Mouse (Mus musculus) thymus, adult 2 months (tissue): ENCODE measurements around the gene Chrna9. TPM values are rescaled to one million over a fixed set of nuclear protein-coding genes. Genes with fewer than 3 reads are reported as not detected.

ENCODE experiments used
- DNase-seq: peaks from one replicate; pipeline ENCODE4 v3.0.0; 2021
- H3K27ac ChIP-seq: fragments of 200-500 bp; 2 replicates; pipeline ENCODE4 v1.5.1; 2012; ENCODE audit warnings: low read length, control low read depth; ENCODE audit not compliant: control insufficient read depth, insufficient read depth
- H3K27me3 ChIP-seq: fragments of 200-500 bp; 2 replicates; pipeline ENCODE4 v1.6.1; 2012; ENCODE audit warnings: mild to moderate bottlenecking, low read length, moderate library complexity, mixed read lengths; ENCODE audit not compliant: control insufficient read depth, insufficient read depth
- H3K36me3 ChIP-seq: fragments of 200-500 bp; 2 replicates; pipeline ENCODE4 v1.6.1; 2012; ENCODE audit warnings: mild to moderate bottlenecking, low read length, moderate library complexity; ENCODE audit not compliant: control insufficient read depth, insufficient read depth
- H3K4me1 ChIP-seq: fragments of 200-500 bp; replicated peaks from 2 replicates; pipeline ENCODE4 v1.6.1; 2012; ENCODE audit warnings: low read length; ENCODE audit not compliant: control insufficient read depth, insufficient read depth
- H3K4me3 ChIP-seq: fragments of 200-500 bp; 2 replicates; pipeline ENCODE4 v1.5.1; 2012; ENCODE audit warnings: mild to moderate bottlenecking, low read length, control low read depth, moderate library complexity; ENCODE audit not compliant: control insufficient read depth, insufficient read depth
- CTCF ChIP-seq: fragments of 200-500 bp; IDR thresholded peaks from 2 replicates; pipeline ENCODE4 v1.5.1; 2012; ENCODE audit warnings: mild to moderate bottlenecking, control low read depth, low read length, moderate library complexity, borderline replicate concordance; ENCODE audit not compliant: control insufficient read depth, poor library complexity, insufficient read depth; ENCODE audit errors: extremely low read depth
- POLR2A ChIP-seq: fragments of 200-500 bp; IDR thresholded peaks from 2 replicates; pipeline ENCODE4 v1.6.1; 2012; ENCODE audit warnings: mild to moderate bottlenecking, low read length, control low read depth, moderate library complexity; ENCODE audit not compliant: control insufficient read depth, poor library complexity, insufficient read depth; ENCODE audit errors: extremely low read depth
- WGBS: fragments of 180-500 bp; shearing (Covaris S2); methylation state at CpG from one replicate; pipeline ENCODE4 v1.1.7; 2018; 5-methylcytosine and 5-hydroxymethylcytosine counted together
- polyA plus RNA-seq: library from polyadenylated mRNA; depleted of rRNA; stranded (reverse); fragments of >200 nt; gene quantifications from 2 replicates; pipeline ENCODE4 v1.2.3, GENCODE M21; 2012

Gene Chrna9
- polyA plus RNA-seq, 1 experiment: 251 TPM

DNA sequence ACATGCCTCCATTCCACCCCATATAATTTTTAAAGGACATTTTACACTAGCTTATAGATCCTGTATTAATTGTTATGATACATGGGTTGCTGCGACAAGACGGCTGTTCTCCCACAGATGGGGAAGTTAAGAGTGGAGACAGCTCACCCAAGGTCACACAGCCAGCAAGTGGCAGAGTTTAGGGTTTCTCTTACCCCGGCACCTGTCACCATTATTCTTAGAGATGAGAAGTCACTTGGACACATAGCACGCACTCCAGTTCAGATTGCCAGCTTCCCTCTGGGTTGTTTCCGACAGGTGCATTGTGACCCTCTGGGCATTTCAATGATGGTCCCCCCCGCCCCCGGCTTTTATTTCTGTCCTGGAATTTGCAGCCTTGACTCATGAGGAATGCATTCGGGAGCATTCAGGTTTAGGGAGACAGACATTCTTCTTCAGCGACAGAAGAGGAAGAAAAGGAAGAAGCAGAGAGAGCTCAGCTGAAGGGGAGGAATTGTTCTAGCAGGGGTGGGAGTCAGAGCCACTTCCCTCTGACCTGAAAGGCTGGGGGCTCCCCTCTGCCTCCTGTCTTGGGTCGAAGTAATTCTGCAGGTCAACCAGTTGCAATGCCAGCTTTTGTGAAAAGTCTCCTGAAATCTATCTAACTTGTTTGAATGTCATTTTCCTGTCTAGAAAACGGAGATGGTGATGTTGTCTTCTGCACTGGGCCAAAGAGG is 2.4 kb downstream of the Chrna9 start:
- Histone ChIP-seq H3K27me3 (no peaks in the 10 kb centered on the region), H3K36me3 (peaks cover 6% of the 10 kb centered on the region), H3K27ac (peak overlapping the region; percentile 100), H3K4me3 (peak overlapping the region; percentile 76), H3K4me1 (peaks cover 35% of the 10 kb centered on the region)
- TF ChIP-seq POLR2A: 0 out of 2 replicates have a peak, but pooled peaks have one; percentile 21
- TF ChIP-seq CTCF: no peak
- 10% methylated on average over 11 of the region's 11 CpGs for WGBS
- no peak for DNase-seq

DNA sequence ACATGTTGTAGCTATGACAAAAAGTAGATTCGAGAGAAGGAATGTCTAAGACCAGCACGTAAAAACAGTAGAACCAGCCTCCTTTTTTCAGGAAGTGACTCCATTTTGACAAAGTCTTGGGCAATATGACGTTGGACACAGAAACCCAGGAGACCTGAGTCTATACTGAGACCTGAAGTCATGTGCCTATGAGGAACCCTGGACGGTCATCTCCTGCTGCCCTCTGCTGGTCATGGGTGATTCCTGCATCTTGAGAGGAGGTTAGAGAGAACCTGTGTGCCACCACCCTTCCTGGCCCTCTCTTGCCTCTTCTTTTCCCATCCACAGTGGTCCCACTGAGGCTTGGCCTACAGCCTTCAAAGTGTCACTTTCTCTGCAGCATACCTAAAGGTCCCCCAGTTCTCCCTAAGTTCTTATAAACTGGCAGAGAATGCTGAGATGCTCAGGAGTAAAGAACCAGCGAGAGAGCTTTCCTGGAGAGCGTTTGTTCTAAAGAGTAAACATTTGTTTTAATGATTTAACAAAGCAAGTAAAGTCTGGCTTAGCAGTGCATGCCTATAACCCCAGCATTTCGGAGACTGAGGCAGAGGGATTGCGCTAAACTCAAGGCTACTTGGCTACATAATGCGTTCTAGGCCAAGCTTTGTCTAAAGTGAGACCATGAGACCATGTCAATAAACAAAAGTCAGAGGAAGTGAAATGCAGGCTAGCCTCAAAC is 3.4 kb downstream of the Chrna9 start:
- H3K4me3 ChIP-seq: no peak overlapping the region
- peak; percentile 92 for DNase-seq
- peaks cover 35% of the 10 kb centered on the region for H3K4me1 ChIP-seq
- TF ChIP-seq POLR2A (no peak), CTCF (peak; percentile 65; the same call in 1 of the 2 replicates)
- WGBS: 56% methylated on average over 9 of the region's 9 CpGs
- H3K36me3 ChIP-seq: peaks cover 16% of the 10 kb centered on the region
- peak overlapping the region; percentile 52 for H3K27ac ChIP-seq
- no peaks in the 10 kb centered on the region for H3K27me3 ChIP-seq

DNA sequence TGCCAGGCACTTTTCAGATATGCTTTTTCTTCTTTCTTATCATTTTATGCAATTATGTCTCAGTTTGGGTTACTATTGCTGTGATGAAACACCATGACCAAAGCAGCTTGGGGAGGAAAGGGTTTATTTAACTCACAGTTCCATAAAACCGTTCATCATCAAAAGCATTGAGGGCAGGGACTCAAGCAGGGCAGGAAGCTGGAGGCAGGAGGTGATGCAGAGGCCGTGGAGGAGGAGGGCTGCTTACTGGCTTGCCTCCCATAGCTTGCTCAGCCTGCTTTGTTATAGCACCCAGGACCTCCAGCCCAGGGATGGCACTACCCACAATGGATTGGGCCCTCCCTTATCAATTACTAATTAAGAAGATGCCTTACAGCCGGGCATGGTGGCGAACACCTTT is 6.4 kb downstream of the Chrna9 start:
- no peak overlapping the region for H3K4me3 ChIP-seq
- H3K36me3 ChIP-seq: peaks cover 30% of the 10 kb centered on the region
- TF ChIP-seq POLR2A: no peak
- TF ChIP-seq CTCF: no peak
- H3K4me1 ChIP-seq: peaks cover 26% of the 10 kb centered on the region
- no peak for DNase-seq
- 55% methylated on average over 4 of the region's 4 CpGs for WGBS
- H3K27ac ChIP-seq: no peak overlapping the region
- no peaks in the 10 kb centered on the region for H3K27me3 ChIP-seq

DNA sequence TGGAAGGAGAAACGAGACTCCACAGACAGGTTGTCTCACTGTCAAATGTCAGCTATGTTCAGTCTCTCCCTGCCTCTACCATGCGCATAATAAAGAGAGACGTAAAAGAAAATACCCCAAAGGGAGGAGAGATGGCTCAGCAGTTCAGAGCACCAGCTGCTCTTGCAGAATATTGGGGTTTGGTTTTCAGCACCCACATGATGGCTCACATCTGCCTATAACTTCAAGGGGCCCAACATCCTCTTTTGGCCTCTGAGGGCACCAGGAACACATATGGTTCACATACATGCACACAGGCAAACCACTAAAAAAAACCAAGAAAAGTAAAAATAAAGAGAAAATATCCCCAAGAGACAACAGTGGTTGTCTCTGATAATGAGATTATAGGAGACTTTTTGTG is 15.1 kb downstream of the Chrna9 start:
- Histone ChIP-seq H3K4me3 (no peak overlapping the region), H3K27me3 (no peaks in the 10 kb centered on the region), H3K27ac (no peak overlapping the region), H3K36me3 (no peaks in the 10 kb centered on the region), H3K4me1 (peaks cover 34% of the 10 kb centered on the region)
- no peak for DNase-seq
- TF ChIP-seq CTCF (no peak), POLR2A (no peak)
- WGBS: 14% methylated on average over 3 of the region's 3 CpGs

DNA sequence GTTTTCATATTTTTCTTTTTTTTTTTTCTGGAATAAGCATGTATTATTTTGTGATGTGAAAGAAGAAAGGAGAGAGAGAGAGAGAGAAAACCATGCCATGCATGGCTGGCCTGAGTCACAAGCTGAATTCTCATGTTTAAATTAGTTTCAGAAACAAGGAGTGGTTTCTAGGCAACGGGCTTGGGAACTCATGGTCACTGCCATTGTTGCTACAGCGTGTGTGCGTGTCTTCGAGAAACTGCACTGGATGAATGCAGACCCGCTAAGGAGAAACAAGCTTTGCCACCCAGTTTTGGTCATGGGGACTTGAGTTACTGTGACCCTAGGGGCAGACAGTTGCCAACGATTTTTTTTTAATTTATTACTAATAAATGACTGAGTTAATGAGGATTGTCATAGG is 15.5 kb downstream of the Chrna9 start:
- 85% methylated on average over 6 of the region's 6 CpGs for WGBS
- DNase-seq: no peak
- H3K4me3 ChIP-seq: no peak overlapping the region
- no peaks in the 10 kb centered on the region for H3K27me3 ChIP-seq
- H3K36me3 ChIP-seq: no peaks in the 10 kb centered on the region
- H3K27ac ChIP-seq: peak overlapping the region; percentile 67; the same call in 1 of the 2 replicates
- TF ChIP-seq POLR2A: no peak
- no peak for TF ChIP-seq CTCF
- H3K4me1 ChIP-seq: peaks cover 38% of the 10 kb centered on the region

DNA sequence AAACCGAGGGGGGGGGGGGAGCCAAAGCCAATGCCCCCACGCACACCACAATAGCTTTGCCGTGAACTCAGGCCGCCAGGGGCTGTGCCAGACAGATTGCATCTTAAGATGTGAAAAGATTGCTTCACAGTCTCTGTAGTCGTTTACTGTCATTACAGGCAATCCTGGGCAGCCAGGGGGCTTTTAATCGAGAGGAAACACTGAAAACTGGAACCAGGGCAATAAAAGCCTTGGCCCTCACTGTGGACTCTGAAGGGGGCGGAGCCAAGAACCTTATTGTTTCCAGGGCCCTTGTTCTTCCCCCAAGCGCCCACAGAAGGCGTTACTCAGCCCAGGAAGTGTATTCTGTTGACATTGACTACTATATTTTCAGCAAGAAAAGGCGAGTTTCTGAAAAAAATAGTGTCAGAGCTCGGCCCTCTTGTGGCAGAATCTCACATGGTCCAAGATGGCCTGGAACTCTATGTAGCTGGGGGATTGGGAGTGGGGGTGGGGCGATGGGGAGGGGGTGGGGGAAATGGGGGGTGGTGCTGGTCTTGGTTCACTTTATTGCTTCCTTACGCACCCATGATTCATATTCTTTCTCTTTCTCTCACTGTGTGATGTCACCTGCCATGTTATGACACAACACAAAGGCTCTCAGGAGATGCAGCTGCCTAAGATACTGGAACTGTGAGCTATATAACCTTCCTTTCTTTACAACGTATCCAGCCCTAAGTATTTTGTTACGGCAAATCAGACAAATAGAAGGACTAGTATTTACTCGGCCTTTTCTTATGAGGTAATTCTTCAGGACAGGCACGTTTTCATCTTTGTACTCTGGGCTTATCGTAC is 16.2 kb downstream of the Chrna9 start:
- Histone ChIP-seq H3K27me3 (no peaks in the 10 kb centered on the region), H3K36me3 (no peaks in the 10 kb centered on the region), H3K4me1 (peaks cover 41% of the 10 kb centered on the region), H3K27ac (peak overlapping the region; percentile 67), H3K4me3 (no peak overlapping the region)
- no peak for TF ChIP-seq POLR2A
- no peak for TF ChIP-seq CTCF
- DNase-seq: peak; percentile 65
- 66% methylated on average over 18 of the region's 18 CpGs for WGBS

DNA sequence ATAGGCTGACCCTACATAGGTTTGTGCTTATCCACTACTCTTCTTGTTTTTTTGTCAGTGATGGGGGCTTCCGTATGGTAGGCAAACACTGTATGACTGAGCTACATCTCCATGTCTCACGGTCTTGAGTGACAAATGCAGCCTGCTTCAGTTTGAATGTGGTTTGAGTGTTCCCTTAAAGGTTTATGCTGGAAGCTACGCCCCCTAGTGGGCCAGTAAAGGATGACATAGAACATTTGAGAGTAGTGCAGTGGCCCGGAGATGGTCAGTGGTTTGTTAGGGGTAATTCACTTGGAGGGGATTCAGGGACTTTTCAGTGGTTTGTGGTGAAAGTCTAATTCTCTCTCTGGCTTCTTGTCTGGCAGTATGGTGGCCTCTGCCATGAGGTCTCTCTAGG is 16.8 kb downstream of the Chrna9 start:
- DNase-seq: peak; percentile 69
- Histone ChIP-seq H3K27me3 (no peaks in the 10 kb centered on the region), H3K4me3 (no peak overlapping the region), H3K4me1 (peaks cover 41% of the 10 kb centered on the region), H3K27ac (no peak overlapping the region), H3K36me3 (no peaks in the 10 kb centered on the region)
- WGBS: 77% methylated on average over 4 of the region's 4 CpGs
- TF ChIP-seq CTCF: no peak
- TF ChIP-seq POLR2A: no peak
